Mouse (Mus musculus): ENCODE data around the gene Frmd8.
A peak's percentile ranks its signal among the peaks of the same experiment; 100 is the strongest.
"Not testable (repeated sequence)": the region's sequence is repeated elsewhere in the genome, so short reads cannot be mapped to it uniquely, and the experiment has no call there.

Frmd8 gene

DNA sequence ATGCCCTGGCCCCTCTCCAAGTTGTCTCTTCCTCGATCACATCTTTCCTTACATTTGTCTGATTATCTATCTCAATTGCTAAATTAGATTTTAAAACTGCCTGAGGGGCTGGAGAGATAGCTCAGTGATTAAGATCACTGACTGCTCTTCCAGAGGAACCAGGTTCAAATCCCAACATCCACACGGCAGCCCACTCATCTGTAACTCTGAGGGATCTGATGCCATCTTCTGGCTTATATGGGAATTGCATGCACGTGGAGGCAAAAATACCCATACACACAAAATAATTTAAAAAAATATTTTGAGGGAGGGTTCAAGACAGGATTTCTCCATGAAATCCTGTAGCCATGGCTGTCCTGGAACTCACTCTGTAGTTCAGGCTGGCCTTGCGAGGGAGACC lies 10.8 kb upstream of the Frmd8 start:
- DNase-seq (ENCODE audit: low spot score) = no peak

DNA sequence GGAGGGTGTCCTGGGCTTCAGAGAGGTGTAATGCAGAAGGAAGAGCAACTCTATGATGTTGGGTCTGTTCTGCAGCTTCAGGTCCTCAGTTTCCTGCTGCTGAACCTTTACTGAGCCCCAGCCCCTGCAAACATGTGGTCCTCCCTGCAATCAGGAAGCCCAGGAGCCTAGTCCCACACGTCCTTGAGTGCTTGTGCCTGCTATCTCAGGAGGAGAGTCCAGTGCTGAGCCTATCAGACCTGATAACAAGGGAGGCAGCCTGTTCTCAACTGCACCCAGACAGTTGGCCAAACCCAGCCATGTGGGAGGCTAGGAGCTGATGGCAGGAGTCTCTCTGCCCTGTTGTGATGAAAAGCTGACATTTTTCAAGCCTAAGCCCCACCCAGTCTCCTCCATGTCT lies 8.9 kb upstream of the Frmd8 start:
- no peak for DNase-seq (ENCODE audit: low spot score)

DNA sequence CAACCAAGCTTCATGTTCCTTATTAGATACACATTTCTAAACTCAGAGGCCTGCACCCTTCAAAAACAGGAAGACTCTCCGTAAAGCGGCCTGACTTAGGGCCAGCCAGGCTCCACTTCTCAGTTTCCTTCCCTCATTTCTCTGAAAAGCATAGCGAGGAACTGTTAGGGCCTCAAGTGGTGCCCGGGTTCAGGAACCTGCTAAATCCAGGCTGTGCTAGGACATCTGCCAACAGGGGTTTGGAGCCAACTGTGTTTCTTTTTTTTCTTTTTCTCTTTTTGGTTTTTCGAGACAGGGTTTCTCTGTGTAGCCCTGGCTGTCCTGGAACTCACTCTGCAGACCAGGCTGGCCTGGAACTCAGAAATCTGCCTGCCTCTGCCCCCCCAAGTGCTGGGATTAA lies 7.0 kb upstream of the Frmd8 start:
- not testable (repeated sequence) for DNase-seq (ENCODE audit: low spot score)

DNA sequence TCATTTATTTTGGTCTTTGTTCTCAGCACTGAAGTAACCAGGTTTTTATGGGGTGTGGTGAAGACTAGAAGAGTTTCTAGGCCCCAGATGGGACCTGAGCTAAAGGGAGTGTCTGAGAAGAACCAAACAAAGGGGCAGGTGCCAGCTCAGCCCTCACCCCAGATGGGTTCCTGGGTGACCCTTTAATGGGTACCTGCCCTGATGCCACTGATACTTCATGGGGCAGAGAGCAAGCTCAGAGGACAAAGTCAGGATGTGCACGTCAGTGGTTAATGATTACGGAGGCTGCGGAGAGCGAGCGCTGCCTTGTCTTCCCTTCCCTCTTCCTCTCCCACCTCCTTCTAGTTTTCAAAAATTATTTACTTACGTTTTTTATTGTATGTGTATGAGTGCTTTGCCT lies 6.1 kb upstream of the Frmd8 start:
- no peak for DNase-seq (ENCODE audit: low spot score)

DNA sequence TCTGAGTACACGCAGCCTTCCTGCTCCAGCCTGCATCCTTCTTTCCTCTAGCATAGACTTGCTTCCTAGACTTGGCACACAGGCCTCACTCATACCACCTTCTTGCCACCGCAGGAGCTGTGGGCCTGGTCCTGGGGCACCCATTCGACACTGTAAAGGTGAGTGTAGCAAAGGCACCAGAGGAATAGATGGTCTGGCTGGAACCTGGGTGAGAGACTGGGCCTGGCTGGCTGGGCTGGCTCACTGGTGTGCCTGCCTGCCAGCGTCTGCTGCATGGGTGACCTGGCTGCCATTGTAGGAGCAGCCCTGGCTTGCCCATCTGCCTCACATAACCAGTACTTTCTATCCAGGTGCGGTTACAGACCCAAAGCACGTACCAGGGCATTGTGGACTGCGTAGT lies 4.7 kb upstream of the Frmd8 start:
- DNase-seq (ENCODE audit: low spot score) = no peak

DNA sequence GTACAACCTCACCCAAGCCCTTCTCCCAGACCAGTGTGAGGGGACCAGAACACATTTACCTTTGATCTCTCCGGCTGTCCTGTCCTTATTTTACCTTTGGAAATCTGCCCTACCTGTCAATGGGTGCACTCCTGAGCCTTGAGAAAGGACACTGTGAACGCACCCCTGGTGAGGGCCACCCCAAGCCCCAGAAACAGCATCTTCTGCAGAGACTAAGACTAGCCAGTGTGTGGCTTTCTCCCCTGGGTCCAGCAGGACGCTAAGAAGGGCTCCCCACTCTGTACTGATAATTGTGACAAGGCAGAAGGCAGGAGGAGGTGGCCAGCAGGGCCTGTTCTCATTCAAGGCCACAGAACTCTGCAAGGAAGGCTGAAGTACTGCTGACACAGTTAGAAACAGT lies 3.8 kb upstream of the Frmd8 start:
- DNase-seq (ENCODE audit: low spot score) = no peak

DNA sequence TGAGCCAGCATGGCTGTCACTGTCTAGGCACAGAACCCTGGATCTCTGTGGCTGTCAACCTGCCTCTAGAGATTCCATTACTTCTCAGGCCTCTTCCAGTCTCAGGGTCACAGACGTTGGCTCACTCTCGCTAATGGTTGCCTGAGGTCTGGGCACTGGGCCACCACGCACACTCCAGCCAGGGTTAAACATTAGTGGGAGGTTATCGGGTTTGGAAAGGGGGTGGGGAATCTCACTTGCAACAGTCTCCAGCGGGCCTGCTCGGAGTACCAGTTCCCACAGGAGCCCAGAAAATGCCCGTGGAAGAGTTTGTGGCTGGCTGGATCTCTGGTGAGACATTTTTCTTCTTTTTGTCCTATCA lies 3.3 kb upstream of the Frmd8 start:
- DNase-seq (ENCODE audit: low spot score) = peak; percentile 34

DNA sequence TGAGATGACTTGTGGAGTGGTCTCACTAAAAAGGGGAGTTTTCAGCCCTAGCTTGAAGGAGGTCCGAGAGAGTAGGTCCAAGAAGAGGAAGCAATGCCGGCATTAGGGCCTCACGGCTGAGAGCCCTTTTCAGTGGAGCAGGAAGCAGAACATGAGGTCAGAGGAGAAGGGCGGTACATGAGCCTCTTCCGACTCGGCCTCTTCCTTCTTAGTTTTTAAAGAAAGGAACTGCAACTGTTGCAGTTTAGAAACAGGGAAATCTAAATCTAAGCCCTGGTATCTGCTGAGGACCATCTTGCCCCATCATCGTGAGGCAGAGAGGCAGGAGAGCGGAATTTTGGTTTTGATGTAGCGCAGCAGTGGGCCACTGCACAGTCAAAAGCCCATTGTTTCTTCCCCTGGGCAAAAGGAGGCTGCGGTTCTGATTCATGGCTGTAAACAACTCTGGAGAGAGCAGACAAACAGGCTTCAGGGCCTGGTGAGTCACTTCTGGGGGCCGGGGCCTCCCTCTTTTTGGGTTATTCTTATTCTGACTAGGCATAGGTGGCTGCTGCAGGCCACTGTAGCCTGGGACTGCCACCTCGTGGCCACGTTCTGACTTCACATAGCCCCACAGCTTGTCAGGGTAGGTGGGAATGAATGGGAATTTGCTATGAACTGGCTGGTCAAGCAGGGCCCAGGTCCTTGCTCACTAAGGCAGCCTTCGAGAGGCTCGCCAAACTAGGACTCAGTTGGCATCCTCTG lies 2.7 kb upstream of the Frmd8 start, which contains the start of gene Slc25a45:
TSS of gene Slc25a45 (plus strand) at position 191 of the 744 bp plus-strand sequence.
- DNase-seq (ENCODE audit: low spot score) = peak; percentile 38

DNA sequence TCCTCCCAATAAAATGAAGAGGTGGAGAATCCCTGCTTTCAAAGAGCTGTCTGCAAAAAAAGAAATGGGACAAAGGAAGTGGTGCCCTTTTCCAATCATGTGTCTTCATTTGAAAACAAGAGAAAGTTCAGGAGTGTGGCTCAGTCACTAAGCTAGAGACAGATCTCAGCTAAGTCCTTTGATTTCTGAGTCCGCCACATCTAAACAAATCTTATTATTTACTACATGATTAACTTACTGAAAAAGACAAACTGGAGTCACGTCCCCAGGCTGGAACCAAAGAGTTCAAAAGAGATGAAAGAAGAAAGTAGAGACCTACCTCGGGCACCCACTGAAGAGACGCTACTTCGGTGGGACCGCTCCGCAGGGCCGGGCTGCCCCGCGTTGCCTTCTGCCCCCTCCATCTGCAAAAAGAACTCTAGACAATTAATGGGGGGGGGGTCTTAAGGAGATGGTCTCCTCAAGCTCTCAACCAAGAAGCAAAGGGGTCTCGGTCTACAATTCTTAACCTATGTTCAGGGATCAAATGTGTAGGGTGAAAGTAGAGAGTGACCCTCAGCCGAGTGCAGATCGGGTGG lies 594 bp downstream of the Frmd8 start:
- no peak for DNase-seq (ENCODE audit: low spot score)

DNA sequence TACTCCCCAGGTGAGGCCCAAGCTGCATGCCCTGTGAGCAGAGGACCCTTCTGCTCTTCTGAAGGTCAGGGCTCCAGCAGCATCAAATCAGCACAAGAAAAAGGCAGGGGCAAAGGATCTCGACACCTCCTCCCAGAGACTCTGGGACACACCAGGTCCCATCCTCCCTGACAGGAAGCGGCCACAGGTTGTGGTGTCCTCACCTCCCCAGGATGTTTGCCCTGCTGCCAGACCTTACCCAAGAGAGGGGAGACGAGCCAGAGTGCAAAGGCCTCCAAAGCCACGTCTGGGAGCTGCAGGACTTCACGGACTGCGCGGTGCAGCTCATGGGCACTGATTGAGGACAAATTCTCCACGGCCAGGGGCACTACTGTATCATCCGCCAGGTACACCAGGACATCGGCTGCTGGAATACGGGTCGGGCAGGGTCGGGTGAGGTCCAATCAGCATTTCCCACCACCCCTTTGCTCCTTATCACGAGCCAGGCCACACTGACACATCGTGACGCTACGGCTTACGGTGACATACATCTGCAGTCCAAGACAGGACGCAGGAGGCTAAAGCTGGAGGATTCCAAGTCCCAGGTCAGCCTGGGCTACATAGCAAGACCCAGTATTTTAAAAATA lies 2.0 kb downstream of the Frmd8 start:
- no peak for DNase-seq (ENCODE audit: low spot score)

DNA sequence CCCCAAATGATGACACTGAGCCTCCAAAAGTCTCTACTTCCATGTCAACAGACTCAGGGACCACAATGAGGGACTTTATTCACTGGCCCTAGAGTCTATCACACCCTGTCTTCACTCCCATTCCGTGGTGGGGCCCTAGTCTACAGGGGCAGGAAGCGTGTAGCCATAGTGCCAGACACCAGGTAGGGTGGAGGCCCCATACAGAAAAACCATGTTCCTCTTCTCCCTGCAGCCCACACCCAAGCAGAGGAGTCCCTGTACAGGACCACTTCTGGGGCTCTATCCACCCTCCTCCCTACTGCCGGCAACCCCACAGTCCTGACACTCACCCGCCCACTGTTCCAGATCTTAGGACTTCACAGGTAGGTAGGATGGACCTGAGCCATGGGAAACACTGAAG lies 2.5 kb downstream of the Frmd8 start:
- DNase-seq (ENCODE audit: low spot score) = no peak

DNA sequence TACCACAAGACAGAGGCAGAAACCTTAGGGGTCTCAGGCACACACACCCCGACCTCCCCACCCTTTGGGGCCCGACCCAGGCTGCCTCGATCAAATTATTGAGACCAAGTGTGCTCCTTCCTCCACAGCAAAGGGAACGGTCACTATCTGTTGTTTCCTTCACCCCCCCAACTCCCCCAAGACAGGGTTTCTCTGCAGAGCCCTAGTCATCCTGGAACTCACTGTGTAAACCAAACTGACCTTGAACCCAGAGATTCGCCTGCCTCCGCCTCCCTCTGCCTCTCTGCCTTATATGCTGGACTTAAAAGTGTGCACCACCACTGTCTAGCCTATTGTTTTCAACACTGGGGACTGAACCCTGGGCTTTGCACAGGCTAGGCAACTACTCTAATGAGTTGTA lies 3.4 kb downstream of the Frmd8 start:
- DNase-seq (ENCODE audit: low spot score) = peak; percentile 32

DNA sequence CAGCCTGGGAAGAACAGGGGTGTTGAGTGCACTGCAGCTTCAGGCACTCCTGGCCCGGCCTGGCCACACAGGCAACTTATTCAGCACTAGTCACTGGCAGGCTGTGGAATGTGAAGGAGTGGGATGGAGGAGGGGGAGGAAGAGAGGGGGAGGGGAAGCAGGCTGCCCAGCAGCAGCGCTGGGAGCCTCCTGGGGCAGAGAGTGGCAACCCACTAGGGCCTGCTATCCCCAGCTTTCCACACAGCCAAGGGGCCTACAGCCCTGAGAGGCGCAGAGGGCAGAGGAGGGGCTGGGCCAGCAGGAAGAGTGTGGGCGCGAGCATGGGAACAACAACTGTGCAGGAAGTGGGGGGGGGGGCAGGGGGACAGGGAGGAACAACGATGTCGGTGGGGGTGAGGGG lies 3.8 kb downstream of the Frmd8 start:
- DNase-seq (ENCODE audit: low spot score) = peak; percentile 81

DNA sequence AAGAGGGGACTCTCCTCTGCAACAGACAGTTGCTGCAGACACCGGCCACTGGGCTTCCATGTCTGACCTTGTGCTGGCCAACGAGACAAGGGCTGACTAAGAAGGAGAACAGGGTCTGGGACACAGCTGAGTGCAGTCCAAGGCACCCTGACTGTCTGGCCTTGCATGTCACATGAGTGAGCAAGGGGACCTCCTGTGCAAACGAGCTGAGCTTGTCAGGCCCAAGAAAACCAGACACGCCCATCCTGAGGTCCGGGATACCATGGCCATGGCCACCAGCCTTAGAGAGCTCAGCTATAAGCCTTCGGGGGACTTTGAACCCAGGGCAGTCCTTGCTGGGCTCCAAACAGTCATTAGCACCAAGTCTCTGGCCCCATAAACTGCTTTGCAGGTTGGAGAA lies 7.0 kb downstream of the Frmd8 start:
- DNase-seq (ENCODE audit: low spot score) = peak; percentile 55

DNA sequence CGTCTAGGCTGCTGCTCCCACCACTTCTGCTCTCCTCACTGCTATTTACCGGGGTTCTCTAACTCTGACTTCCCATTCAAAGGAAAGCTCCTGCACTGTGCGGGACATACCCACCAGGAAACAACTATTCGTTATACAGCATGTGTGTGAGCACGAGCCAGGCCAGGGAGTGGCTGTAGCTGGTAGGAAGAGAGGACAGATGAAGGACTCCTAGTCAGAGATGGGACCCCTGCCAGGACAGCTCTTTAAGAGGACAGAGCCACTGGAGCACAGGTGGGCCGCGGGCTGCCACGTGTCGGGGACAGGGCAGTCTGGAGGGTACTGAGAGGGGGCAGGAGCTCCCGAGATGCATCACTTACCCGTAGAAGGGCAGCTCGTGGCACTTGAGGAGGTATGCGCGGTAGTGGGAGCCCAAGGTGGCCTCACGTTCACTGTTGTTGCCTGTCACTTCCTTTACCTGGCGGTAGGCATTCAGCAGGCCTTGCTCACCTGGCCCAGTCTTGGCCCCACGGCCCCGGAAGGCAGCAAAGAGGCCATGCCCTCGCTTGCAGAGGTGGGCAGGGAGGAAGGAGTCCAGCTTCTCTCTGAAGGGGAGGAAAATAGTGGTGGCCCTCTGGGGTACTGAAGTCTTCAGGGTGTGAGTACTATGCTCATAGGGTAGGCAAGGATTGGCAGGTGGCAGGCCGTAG lies 10.2 kb downstream of the Frmd8 start:
- DNase-seq (ENCODE audit: low spot score) = no peak

DNA sequence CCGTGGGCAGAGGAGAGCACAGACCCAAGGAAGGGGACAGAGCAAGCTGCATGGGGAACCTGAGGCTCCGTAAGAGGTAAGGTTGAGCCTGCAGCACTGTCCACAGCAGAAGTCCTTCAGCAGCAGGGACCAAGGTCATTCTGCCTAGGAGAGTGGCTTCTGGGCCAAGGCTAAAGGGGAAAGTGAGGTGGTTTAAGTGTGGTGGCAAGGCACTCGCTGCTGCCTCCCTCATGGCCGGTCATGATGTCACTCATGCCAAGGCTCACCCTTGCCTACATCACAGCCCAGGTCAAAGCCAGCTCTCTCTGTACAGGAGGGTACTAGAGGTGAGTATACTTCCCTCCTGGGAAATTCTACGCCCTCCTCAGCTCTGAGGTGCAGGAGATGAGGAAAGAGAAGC lies 11.3 kb downstream of the Frmd8 start:
- no peak for DNase-seq (ENCODE audit: low spot score)

DNA sequence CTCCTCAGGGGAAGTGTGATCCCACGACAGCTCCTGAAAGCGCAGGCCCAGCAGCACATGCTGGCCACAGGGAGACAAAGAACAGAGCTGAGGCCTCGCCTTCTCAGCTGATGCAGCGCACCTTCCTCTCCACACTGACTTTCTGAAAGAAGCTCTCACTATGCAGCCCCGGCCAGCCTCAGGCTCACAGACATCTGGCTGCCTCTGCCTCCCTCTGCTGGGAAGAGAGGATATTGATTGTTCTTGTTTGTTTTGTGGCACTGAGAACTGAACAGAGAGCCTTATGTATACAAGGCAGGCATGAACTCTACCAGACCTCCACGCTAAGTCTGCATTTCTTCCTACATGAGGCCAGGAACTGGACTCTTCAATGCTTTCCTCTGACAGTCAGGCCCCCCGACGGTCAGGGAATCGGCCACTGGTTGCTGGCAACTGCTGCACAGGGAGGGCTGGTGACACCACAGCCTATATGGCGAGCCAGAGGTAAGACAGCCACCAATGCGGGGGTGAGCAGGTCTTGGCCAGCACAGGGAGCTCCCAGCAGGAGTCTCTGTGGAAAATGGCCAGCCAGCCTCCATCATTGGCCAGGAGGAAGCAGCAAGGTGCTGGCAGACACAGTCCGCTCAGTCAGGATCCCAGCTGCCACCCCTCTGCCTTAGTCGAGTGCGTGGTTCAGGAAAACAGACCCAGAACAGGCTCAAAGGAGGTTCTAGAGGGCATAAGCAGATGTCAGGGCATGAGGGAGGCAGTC lies 12.6 kb downstream of the Frmd8 start:
- no peak for DNase-seq (ENCODE audit: low spot score)

DNA sequence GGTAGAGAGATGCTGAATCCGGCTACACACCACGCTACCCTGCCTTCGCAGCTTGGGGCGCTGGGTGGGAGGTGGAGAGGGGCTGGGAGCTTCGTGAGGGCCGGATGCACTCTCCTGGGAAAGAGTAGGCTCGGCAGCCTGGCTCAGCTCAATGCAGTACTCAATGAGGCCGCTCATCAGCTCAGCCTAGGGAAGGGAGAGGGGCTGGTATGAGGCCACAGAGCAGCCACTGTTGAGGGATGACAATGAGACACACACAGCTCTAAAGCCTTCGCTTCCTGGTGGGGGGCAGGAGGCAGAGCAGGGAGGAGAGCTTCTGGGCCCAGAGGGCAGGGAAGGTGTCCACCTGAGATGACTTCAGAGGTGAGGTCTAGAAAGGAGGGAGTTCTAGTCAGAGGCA lies 18.5 kb downstream of the Frmd8 start:
- no peak for DNase-seq (ENCODE audit: low spot score)

DNA sequence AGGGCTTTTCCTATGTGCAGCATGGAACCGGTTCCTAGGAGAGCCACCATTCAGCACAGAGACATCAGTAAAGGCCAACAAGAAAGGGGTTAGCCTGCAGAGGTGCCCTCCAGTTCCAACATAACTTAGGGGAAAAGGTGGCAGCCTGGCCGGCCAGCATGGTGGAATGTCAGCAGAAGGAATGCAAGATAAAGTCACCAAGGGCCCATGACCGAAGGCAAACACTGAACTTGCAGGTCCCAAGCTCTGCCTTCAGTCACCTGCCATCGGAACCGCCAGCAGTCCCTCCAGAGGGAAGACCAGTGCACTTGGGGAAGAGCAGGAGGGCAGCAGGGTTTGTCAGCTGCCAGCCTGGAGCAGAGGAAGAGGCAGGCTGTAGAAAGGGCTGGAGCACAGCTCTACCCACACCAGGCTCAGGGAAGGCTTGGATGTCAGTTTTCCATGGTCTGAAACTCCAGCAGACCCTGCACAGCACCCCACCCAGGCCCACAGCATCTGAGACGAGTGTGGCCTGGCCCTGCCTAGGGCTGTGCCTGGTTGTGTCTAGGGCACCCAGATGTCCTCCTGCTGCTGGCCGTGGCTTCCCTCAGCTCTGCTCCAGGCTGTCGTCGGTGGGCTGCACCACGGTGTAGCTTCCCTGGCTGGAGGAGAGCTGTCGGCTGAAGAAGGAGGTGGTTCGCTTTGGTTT lies 22.9 kb downstream of the Frmd8 start:
- no peak for DNase-seq (ENCODE audit: low spot score)

DNA sequence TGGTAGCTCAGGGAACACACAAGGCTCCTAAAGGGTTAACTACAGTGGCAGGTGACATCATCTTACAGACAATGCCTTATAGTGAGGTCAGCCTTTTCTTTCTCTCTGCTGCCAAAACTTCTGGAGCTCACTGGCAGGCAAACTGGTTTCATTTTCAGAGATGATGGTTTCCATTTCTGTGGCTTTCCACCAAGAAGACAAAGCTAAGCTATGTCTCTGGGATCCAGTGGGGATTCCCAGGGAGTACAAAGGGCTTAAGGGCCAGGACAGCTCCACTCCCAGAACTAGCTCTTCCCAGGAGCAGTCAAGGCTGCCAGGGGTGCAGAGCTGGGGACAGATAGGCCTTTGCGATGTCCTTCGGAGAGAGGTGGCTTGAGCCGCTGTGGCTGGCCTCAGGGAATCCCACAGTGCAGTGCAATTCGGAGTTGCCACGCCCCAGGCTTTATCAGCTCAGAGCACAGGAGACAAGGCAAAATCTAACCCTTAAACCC lies 23.5 kb downstream of the Frmd8 start:
- DNase-seq (ENCODE audit: low spot score) = no peak

DNA sequence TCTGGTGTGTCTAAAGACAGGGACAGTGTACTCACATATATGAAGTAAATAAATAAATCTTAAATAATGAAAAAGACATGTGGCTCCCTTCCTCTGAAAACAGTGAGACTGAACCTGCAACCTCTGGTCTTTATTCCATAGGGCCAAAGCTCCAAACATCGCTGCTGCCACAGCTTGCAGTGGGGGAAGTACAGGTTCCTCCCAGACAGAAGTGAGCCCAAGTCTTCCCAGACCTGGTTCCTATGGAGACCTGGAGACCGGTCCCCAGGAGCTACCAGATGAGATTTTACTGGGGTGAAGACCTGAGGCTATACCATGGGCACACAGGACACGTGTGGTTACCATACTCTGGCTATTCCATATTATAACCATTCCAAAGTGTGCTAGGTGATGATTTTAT lies 24.2 kb downstream of the Frmd8 start:
- DNase-seq (ENCODE audit: low spot score) = no peak
